ENCODE assay signal across 12 mouse cellular contexts in the genomic region with DNA sequence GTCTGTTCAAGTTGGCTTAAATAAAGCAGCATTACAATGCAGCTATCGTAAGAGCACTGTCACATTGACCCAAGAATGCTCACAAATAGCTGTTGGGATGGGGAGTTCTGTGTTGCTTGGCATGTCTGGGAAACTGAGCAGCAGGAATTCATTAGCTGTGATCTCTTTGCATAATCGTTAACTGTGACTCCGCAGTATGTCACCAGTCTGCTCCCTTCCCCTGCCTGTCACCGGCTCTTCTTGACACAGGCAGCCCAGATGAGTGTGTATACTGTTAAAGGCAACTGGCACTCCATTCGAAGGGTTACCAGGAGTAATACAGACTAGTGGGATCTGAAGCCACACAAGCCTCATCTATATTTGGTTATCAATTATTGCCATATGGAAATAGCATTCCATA.
"Had no signal": no experiment of that assay in that cellular context is flagged by ENCODE, and none has a peak within 500 bp of the region (broad histone marks: within the 10 kb centered on the region; RNA-seq: fewer than 3 reads in every experiment).

No protein-coding gene starts in this region.

- H3K36me3 ChIP-seq: kidney, embryonic 15.5 days; limb, embryonic 10.5 days; liver, embryonic 15.5 days; midbrain, embryonic 10.5 days had no signal

- H3K4me3 ChIP-seq: kidney, embryonic 15.5 days; limb, embryonic 10.5 days; liver, embryonic 15.5 days; midbrain, embryonic 10.5 days had no signal

- H3K4me2 ChIP-seq: kidney, embryonic 15.5 days; liver, embryonic 11.5 days; liver, embryonic 15.5 days; lung, embryonic 14.5 days had no signal

- DNase-seq: kidney, postnatal 14 days; lung, embryonic 14.5 days; lung, postnatal 10 days; lung, postnatal 4 days; right cerebral cortex, adult 18-20 months; right cerebral cortex, postnatal 25 days; thymus, postnatal 36 days had no signal

- H3K9ac ChIP-seq: kidney, embryonic 15.5 days; liver, embryonic 15.5 days; lung, embryonic 14.5 days had no signal

- H3K27ac ChIP-seq: kidney, embryonic 15.5 days; limb, embryonic 10.5 days; liver, embryonic 15.5 days; midbrain, embryonic 10.5 days had no signal

- H3K27me3 ChIP-seq: kidney, embryonic 15.5 days had no signal

- H3K9me3 ChIP-seq: kidney, embryonic 15.5 days; limb, embryonic 10.5 days; liver, embryonic 15.5 days; midbrain, embryonic 10.5 days had no signal
